Mouse (Mus musculus) bone marrow, adult 2 months (tissue): Measurements from ENCODE around the gene Krt80.

Experiments
- CTCF ChIP-seq: fragments of 200-500 bp; IDR thresholded peaks from 2 replicates; pipeline ENCODE4 v1.5.1; 2011; ENCODE audit warnings: low read length, control low read depth; ENCODE audit not compliant: control insufficient read depth, insufficient read depth
- POLR2A ChIP-seq: fragments of 200-500 bp; IDR thresholded peaks from 2 replicates; pipeline ENCODE4 v1.6.1; 2011; ENCODE audit warnings: low read depth, mild to moderate bottlenecking, control low read depth, low read length, borderline replicate concordance; ENCODE audit not compliant: control insufficient read depth

DNA sequence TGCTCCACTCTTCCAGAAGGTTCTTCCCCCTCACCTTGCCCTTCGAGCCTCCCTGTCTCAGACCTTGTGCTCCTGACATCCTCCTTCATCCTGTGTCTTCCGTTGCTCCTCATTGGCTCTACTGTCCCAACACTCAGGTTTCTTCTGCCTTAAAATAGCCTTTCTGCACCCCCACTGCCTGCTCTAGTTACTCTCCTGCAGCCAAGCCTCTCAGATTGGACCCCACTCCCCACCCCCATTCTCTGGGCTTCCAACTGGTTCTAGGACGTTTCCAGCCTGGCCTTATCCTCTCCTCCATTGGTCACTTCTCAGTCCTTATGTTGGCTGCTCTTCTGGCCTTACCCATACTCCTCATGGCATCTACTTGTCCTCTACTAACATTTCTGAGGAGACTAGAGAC is 67.8 kb downstream of the Krt80 start:
- no peak for TF ChIP-seq CTCF
- no peak for TF ChIP-seq POLR2A
